Mouse (Mus musculus) WW6 (cell line): Measurements from ENCODE around the gene Rint1.

Source experiments
- DNase-seq: peaks from one replicate; pipeline ENCODE4 v3.0.0-alpha.2; 2013; ENCODE audit warnings: low read depth, low spot score

Gene Rint1

GRCm38 (mm10) chr5:23864054-23864965, 76.8 kb downstream of the Rint1 start:
- no peak for DNase-seq

GRCm38 (mm10) chr5:23865941-23866340, 78.4 kb downstream of the Rint1 start:
- DNase-seq = no peak
